Mouse (Mus musculus) thymus, adult 18-20 months (tissue): ENCODE data around the gene Cdsn.
"Not testable (repeated sequence)": the region's sequence is repeated elsewhere in the genome, so short reads cannot be mapped to it uniquely, and the experiment has no call there.

Experiments
- DNase-seq, 2 experiments: peaks; one replicate each; pipeline ENCODE4 v3.0.0; 2022; ENCODE audit warnings: mixed read lengths in 2 of 2

The Cdsn gene

DNA sequence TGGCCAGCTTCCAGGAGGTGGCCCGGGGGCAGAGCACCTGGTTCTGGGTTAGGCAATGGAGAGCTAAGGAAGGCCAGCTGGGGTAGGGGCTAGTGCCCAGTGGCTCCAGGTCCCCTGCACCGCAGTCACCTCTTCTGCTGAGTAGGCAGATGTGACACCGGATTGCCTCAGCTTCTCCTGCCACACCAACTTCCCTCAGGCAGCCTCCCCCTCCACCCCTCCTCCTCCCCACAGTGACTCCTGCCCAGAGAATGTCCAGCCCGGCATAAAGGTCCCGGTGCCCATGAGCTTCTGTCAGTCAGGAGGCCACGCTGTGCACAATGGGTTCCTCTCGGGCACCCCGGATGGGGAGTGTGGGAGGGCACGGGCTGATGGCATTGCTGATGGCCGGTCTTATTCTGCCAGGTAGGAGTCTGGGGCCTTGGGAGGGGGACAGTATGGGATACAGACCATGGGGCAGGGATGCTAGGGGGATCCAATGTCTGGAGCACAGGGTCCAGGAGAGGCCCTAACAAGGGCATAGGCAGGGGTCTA, at the start of gene Cdsn:
Gene Cdsn (plus strand): TSS at position 248 of the 534 bp plus-strand sequence.
- no peak for DNase-seq

- no peak for DNase-seq
Measured at GRCm38 (mm10) chr17:35502226-35502625, 49.7 kb upstream of the Cdsn start.

GRCm38 (mm10) chr17:35502762-35503161, 49.2 kb upstream of the Cdsn start:
- DNase-seq = no peak

- no peak for DNase-seq
Measured at GRCm38 (mm10) chr17:35503849-35504248, 48.1 kb upstream of the Cdsn start.

GRCm38 (mm10) chr17:35504628-35505481, 47.1 kb upstream of the Cdsn start:
- DNase-seq = no peak

DNA sequence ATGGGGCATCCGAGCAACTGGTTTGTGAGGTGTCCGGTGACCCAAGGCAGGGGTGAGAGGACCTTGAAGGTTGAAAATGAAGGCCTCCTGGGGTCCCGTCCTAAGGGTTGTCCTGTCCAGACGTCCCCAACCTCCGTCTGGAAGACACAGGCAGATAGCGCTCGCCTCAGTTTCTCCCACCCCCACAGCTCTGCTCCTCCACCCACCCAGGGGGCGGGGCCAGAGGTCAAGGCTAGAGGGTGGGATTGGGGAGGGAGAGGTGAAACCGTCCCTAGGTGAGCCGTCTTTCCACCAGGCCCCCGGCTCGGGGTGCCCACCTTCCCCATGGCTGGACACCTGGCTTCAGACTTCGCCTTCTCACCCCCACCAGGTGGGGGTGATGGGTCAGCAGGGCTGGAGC, 46.2 kb upstream of the Cdsn start, which contains the start of gene Pou5f1:
Gene Pou5f1 (plus strand): TSS at position 243 of the 400 bp plus-strand sequence.
- no peak for DNase-seq

DNA sequence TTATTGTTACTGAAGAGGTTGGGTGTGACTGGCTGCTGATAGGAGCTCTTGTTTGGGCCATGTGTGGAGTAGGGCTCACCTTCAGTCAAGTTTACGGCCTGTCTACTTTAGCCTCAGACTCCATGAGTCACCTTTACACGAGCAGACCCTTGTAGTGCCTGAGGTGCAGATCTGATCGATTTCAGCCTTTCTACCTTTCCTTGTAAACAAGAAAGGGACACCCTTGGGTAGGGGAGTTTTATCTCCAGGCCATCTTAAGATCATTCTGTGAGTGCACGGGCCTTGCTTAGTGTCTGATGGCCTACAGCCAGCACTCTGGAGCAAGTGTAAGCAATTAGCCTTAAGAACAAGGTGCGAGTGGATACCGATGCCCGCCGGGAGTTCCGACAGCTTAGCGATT, 45.0 kb upstream of the Cdsn start:
- DNase-seq = no peak

GRCm38 (mm10) chr17:35507556-35508260, 44.2 kb upstream of the Cdsn start:
- no peak for DNase-seq

GRCm38 (mm10) chr17:35508279-35508678, 43.6 kb upstream of the Cdsn start:
- not testable (repeated sequence) for DNase-seq

- DNase-seq = peak in 1 of 2 experiments; percentile 40
Measured at GRCm38 (mm10) chr17:35509284-35509683, 42.6 kb upstream of the Cdsn start.

- no peak for DNase-seq
Measured at GRCm38 (mm10) chr17:35512916-35513626, 38.9 kb upstream of the Cdsn start.

DNA sequence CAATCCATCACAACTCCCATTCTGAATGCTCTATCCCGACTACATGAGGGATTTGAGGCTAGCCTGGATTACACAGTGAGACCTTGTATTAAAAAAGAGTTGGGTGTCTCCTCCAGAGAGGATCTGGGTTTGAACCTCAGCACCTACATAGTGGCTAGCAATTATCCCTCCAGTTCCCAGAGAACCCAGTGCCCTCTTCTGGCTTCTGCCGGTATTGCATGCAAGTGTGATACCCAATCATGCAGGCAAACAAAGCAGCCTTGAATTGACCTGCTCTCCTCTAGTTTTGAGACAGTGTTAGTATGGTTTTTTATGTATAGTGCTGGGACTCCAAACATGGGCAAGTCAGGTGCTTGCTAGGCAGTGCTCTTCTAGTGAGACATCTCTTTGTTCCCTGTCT, 38.0 kb upstream of the Cdsn start:
- DNase-seq = peak in 1 of 2 experiments; percentile 58

DNA sequence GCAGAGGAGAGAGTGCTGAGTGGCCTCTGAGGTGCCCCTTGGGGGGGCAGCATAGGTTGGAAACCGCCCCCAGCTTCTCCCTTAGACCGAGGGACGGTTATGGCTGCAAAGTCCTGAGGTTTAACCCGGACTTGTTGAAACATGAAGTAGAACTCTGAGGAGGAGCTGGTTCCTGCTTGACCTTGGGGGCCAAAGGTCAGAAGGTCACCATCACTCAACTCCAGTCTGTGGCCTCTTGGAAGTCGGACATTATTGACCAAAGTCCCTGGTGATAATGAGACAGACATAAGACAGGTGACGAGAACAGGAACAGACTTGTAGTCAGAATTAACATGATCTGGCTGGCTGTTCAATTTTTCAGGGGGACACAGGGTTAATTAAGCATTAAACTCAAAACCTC, 37.2 kb upstream of the Cdsn start:
- no peak for DNase-seq

DNA sequence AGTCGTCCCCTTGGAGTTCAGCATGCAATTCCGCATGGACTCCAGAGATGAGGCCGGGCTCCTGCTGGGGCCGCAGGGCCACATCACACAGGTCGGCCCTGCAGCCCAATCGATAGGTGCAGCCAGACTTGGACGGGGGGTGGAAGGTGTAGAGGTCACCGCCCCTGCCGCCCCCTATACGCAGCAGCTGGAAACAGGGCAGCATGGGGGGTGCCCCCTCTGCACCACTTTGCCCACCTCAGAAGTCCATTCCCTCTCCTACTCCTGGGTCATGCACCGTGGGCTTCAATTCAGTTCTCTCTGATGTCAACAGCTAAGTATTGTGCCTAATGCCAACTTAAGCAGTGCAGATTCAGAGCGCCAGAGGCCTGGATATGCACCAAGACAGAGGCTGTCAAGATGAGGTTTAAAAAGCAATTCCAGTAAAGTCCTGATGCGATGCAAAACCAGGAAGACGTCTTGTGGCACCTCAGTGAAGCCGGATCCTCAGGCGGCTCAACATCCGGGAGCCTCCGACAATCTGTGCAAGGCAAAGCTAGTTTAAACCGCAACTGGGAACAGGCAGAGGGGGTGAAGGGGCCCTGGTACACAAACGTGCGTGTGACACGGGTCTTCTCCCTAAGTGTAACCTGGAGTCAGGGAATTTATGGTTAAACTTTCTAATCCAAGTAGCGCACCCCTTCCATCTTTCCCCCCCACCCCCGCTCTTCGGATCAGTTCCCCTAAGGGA, 35.9 kb upstream of the Cdsn start:
- peak in 1 of 2 experiments; percentile 53 for DNase-seq

- DNase-seq = peak; percentile 99
Measured at GRCm38 (mm10) chr17:35516652-35517500, 35.1 kb upstream of the Cdsn start, which contains the start of the genes Tcf19 and Cchcr1. Gene Tcf19, minus strand, starts transcription at chr17:35516824. Gene Cchcr1, plus strand, starts transcription at chr17:35517100.

GRCm38 (mm10) chr17:35517526-35517925, 34.4 kb upstream of the Cdsn start:
- no peak for DNase-seq

- DNase-seq = no peak
Measured at GRCm38 (mm10) chr17:35524354-35524753, 27.6 kb upstream of the Cdsn start.

DNA sequence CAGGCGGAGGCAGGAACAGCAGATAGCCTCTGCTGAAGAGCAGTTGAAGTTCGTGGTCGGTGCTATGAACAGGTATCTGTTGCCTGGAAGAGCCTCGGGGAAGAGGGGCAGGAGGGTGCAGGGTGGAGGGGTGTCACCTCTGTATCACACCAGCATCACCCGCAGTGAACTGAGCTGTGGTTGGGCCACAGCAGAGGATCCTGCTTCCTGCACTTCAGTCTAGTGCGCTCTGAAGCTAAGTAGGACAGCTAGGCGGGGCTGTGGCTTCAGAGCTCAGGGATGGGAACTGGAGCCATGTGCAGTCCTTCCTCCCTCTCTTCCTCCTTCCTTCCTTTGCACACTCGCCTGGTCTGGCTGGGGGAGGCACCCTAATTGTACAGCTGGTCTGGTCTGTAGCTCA, 25.3 kb upstream of the Cdsn start:
- DNase-seq = peak; percentile 47 to 51

- DNase-seq = no peak
Measured at GRCm38 (mm10) chr17:35532360-35532759, 19.6 kb upstream of the Cdsn start.

DNA sequence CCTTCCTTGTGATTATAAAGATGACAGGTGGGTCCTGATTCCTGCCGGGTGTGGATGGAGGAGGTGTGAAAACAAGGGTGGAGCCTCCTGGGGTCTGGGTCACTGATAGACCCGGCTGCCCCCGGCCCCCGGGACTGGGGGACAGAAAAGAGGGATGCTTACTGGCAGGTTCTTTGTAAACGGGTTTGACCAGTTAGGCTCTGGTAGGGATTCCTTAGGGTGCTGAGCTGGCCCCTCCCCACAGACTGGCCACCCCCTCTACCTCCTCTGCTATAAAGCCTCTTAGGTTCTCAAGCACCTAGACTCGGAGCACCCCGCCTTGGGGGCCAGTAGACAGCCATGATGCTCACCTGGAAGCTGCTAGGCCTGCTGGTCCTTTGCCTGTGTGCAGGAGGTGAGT, 19.0 kb upstream of the Cdsn start, which contains the start of gene Psors1c2:
Gene Psors1c2 (plus strand): TSS at position 301 of the 400 bp plus-strand sequence.
- DNase-seq = no peak

DNA sequence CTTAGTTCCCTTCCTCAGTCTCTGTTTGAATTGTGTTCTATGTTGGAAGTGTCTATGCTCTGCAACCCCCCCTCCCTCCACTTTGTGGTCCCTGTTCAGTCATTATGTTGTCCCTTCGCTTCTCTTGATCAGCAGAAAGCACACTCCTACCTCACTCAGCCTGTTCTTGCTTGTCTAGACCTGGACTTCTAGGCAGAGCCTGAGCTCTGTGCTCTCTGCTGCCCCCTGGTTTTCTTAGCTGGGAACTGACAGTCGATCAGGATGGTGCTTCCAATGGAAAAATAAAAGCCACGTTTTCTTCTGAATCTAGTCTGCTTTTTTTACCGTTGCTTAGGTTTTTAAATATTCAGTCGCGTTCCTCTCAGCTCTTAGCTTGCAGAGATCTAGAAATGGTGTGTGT, 17.6 kb upstream of the Cdsn start:
- DNase-seq = peak in 1 of 2 experiments; percentile 45
